Mouse (Mus musculus): Measurements from ENCODE around the gene Ets1. TPM values are rescaled to one million over a fixed set of nuclear protein-coding genes. Genes with fewer than 3 reads are reported as not detected.

Gene Ets1
- polyA plus RNA-seq, 1 experiment = 1.1 TPM

DNA sequence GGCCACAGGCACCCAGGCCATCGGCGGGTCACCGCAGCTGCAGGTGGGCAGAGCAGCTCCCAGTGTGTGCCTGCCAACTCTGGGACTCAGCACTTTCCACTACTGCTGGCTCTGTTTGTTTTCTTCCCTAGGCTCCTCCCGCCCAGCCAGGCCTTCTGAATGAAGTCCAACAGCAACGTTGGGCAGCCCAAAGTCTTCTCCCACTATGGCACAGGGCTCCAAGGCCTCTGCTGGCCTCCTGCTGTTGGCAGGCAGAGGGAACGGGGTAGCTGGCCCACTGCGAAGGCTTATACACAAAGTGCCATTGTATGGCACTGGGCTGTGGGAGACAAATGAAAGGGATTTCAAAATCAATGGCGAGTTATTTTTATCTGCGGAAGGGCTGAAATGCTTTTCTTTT is 128.4 kb downstream of the Ets1 start:
- H3K36me3 ChIP-seq (ENCODE audit: control insufficient read depth, insufficient read depth, low read length) = no peaks in the 10 kb centered on the region
- no peak overlapping the region for H3K27ac ChIP-seq (ENCODE audit: control insufficient read depth, insufficient read depth, low read depth, low read length)
- no peak overlapping the region for H3K4me3 ChIP-seq (ENCODE audit: control insufficient read depth, low read depth, low read length)
- no peaks in the 10 kb centered on the region for H3K4me1 ChIP-seq (ENCODE audit: control insufficient read depth, insufficient read depth, low read length)
- no peaks in the 10 kb centered on the region for H3K27me3 ChIP-seq (ENCODE audit: control insufficient read depth, insufficient read depth, low read length)
- TF ChIP-seq POLR2A (IDR thresholded peaks at IDR 0.05; ENCODE audit: control insufficient read depth, low read depth, low read length) (no peak), CTCF (IDR thresholded peaks at IDR 0.05; ENCODE audit: control insufficient read depth, insufficient read depth, insufficient replicate concordance, low read depth, low read length) (no peak)

- Histone ChIP-seq H3K36me3 (ENCODE audit: control insufficient read depth, insufficient read depth, low read length) (no peaks in the 10 kb centered on the region), H3K4me1 (ENCODE audit: control insufficient read depth, insufficient read depth, low read length) (no peaks in the 10 kb centered on the region), H3K27ac (ENCODE audit: control insufficient read depth, insufficient read depth, low read depth, low read length) (no peak overlapping the region), H3K4me3 (ENCODE audit: control insufficient read depth, low read depth, low read length) (no peak overlapping the region), H3K27me3 (ENCODE audit: control insufficient read depth, insufficient read depth, low read length) (no peaks in the 10 kb centered on the region)
- TF ChIP-seq CTCF (IDR thresholded peaks at IDR 0.05; ENCODE audit: control insufficient read depth, insufficient read depth, insufficient replicate concordance, low read depth, low read length) (no peak), POLR2A (IDR thresholded peaks at IDR 0.05; ENCODE audit: control insufficient read depth, low read depth, low read length) (no peak)
Measured at GRCm38 (mm10) chr9:32765123-32765522, 129.1 kb downstream of the Ets1 start.

- H3K4me1 ChIP-seq (ENCODE audit: control insufficient read depth, insufficient read depth, low read length) = no peaks in the 10 kb centered on the region
- TF ChIP-seq CTCF (IDR thresholded peaks at IDR 0.05; ENCODE audit: control insufficient read depth, insufficient read depth, insufficient replicate concordance, low read depth, low read length) (no peak), POLR2A (IDR thresholded peaks at IDR 0.05; ENCODE audit: control insufficient read depth, low read depth, low read length) (no peak)
- no peaks in the 10 kb centered on the region for H3K36me3 ChIP-seq (ENCODE audit: control insufficient read depth, insufficient read depth, low read length)
- no peak overlapping the region for H3K4me3 ChIP-seq (ENCODE audit: control insufficient read depth, low read depth, low read length)
- no peaks in the 10 kb centered on the region for H3K27me3 ChIP-seq (ENCODE audit: control insufficient read depth, insufficient read depth, low read length)
- no peak overlapping the region for H3K27ac ChIP-seq (ENCODE audit: control insufficient read depth, insufficient read depth, low read depth, low read length)
Measured at GRCm38 (mm10) chr9:32778866-32779265, 142.8 kb downstream of the Ets1 start.

DNA sequence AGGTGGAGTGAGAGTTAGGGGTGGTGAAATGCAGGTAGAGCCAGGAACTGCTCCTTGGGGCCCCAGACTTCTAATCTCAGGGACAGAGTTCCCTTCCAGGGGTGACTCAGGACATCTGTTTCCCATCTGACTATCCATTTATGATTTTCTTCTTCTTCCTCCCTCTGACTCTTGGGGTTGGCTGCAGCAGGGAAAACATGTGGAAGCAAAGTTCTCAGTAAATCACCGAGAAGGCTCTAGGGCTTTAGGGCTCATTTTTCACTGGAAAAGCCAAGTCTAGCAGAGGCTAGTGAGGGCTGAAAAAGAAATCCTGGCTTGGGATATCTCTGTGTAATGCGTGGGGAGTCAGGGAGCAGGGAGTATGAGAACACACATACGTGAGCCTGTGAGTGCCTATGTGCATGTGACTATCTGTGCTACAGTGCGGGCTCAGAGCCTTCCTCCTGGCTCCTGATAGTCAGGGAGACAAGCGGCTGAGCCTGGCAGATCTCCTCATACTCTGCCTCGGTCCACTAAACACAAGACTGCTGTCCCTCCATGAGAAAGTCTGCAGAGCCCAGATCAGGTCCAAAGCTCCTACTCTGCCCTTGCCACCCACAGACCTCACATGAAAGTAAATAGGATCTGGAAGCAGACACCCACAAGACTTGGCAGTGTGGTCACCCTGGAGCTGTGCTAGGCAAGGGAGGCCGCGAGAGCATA is 146.5 kb downstream of the Ets1 start:
- H3K27ac ChIP-seq (ENCODE audit: control insufficient read depth, insufficient read depth, low read depth, low read length) = no peak overlapping the region
- no peak overlapping the region for H3K4me3 ChIP-seq (ENCODE audit: control insufficient read depth, low read depth, low read length)
- H3K27me3 ChIP-seq (ENCODE audit: control insufficient read depth, insufficient read depth, low read length) = no peaks in the 10 kb centered on the region
- no peak for TF ChIP-seq POLR2A (IDR thresholded peaks at IDR 0.05; ENCODE audit: control insufficient read depth, low read depth, low read length)
- TF ChIP-seq CTCF (IDR thresholded peaks at IDR 0.05; ENCODE audit: control insufficient read depth, insufficient read depth, insufficient replicate concordance, low read depth, low read length) = no peak
- H3K4me1 ChIP-seq (ENCODE audit: control insufficient read depth, insufficient read depth, low read length) = no peaks in the 10 kb centered on the region; the same call in 1 of the 2 replicates
- H3K36me3 ChIP-seq (ENCODE audit: control insufficient read depth, insufficient read depth, low read length) = no peaks in the 10 kb centered on the region

DNA sequence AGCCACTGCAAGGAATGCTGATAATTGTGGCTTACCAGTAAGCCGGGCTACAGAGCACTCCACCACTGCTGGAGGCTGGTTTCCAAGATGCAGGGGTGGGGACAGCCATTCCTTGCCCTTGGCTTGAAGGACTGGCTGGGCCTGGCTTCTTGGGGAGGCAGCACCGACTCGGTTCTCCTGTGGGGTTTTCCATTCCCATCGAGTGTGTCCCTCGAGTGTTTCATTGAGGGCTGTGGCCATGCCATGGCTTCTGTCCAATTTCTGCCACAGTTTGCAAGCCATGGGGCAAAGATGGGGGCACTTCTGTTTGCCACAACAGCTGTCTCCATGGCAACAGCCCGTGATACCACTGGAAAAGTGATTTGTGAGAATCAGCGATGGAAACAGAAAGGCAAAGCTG is 151.1 kb downstream of the Ets1 start:
- Histone ChIP-seq H3K36me3 (ENCODE audit: control insufficient read depth, insufficient read depth, low read length) (no peaks in the 10 kb centered on the region), H3K27ac (ENCODE audit: control insufficient read depth, insufficient read depth, low read depth, low read length) (no peak overlapping the region), H3K4me3 (ENCODE audit: control insufficient read depth, low read depth, low read length) (no peak overlapping the region), H3K27me3 (ENCODE audit: control insufficient read depth, insufficient read depth, low read length) (no peaks in the 10 kb centered on the region), H3K4me1 (ENCODE audit: control insufficient read depth, insufficient read depth, low read length) (no peaks in the 10 kb centered on the region; the same call in 1 of the 2 replicates)
- TF ChIP-seq CTCF (IDR thresholded peaks at IDR 0.05; ENCODE audit: control insufficient read depth, insufficient read depth, insufficient replicate concordance, low read depth, low read length) = no peak
- no peak for TF ChIP-seq POLR2A (IDR thresholded peaks at IDR 0.05; ENCODE audit: control insufficient read depth, low read depth, low read length)

DNA sequence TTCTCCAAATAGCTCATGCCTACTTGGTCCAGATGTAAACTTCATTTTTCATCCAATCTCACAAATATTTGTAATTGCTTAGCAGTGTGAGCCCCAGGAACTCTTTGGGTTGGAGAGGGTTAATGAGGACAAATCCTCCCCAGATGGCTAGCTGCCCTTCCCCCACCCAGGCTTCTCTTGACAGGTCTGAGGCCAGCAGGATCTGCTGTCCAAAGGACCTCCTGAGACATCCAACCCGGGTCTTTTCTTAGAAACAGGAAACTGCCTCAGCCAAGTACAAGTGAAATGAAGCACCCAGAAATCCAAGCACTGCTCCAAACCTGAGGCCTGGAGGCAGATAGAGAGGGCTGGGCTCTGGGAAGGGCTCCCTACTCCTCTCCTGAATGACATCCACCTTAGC is 151.6 kb downstream of the Ets1 start:
- no peaks in the 10 kb centered on the region; the same call in 1 of the 2 replicates for H3K4me1 ChIP-seq (ENCODE audit: control insufficient read depth, insufficient read depth, low read length)
- H3K4me3 ChIP-seq (ENCODE audit: control insufficient read depth, low read depth, low read length) = no peak overlapping the region
- TF ChIP-seq POLR2A (IDR thresholded peaks at IDR 0.05; ENCODE audit: control insufficient read depth, low read depth, low read length) = no peak
- TF ChIP-seq CTCF (IDR thresholded peaks at IDR 0.05; ENCODE audit: control insufficient read depth, insufficient read depth, insufficient replicate concordance, low read depth, low read length) = no peak
- no peak overlapping the region for H3K27ac ChIP-seq (ENCODE audit: control insufficient read depth, insufficient read depth, low read depth, low read length)
- no peaks in the 10 kb centered on the region for H3K36me3 ChIP-seq (ENCODE audit: control insufficient read depth, insufficient read depth, low read length)
- H3K27me3 ChIP-seq (ENCODE audit: control insufficient read depth, insufficient read depth, low read length) = no peaks in the 10 kb centered on the region

DNA sequence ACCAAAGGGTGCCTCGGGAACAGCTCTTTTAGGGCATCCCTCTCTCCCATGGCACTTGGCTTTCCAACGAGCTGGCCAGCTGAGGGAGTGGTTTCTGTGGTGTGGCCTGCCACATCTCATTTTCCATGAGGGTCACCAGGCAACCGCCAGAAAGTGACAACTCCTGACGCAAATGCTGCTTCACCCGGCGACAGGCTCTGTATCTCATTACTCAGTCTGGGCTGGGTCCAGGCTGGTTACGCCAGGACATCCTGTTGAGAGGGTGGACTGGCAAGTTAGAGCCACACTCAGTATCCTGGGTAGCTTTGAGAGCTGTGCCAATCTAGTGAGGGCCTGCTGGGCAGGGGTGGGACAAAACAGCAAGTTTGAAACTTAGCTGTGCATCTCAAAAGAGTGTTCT is 153.3 kb downstream of the Ets1 start:
- no peak overlapping the region for H3K27ac ChIP-seq (ENCODE audit: control insufficient read depth, insufficient read depth, low read depth, low read length)
- no peaks in the 10 kb centered on the region for H3K27me3 ChIP-seq (ENCODE audit: control insufficient read depth, insufficient read depth, low read length)
- no peak overlapping the region for H3K4me3 ChIP-seq (ENCODE audit: control insufficient read depth, low read depth, low read length)
- H3K4me1 ChIP-seq (ENCODE audit: control insufficient read depth, insufficient read depth, low read length) = no peaks in the 10 kb centered on the region; the same call in 1 of the 2 replicates
- no peak for TF ChIP-seq CTCF (IDR thresholded peaks at IDR 0.05; ENCODE audit: control insufficient read depth, insufficient read depth, insufficient replicate concordance, low read depth, low read length)
- no peak for TF ChIP-seq POLR2A (IDR thresholded peaks at IDR 0.05; ENCODE audit: control insufficient read depth, low read depth, low read length)
- no peaks in the 10 kb centered on the region for H3K36me3 ChIP-seq (ENCODE audit: control insufficient read depth, insufficient read depth, low read length)

Data from testis, adult 2 months (tissue).